Mouse (Mus musculus) 3134 (cell line): ENCODE measurements at regions not wholly inside any gene's neighbourhood (a gene's known extent, or its start where the extent isn't known, plus 50 kb on each side); places are given as distances from the start of the nearest gene placed in this dataset.

ENCODE experiments used
- DNase-seq: peaks from one replicate; pipeline ENCODE4 v3.0.0-alpha.2; 2011; ENCODE audit warnings: low spot score; ENCODE audit not compliant: insufficient read length; ENCODE audit errors: extremely low read depth

DNA sequence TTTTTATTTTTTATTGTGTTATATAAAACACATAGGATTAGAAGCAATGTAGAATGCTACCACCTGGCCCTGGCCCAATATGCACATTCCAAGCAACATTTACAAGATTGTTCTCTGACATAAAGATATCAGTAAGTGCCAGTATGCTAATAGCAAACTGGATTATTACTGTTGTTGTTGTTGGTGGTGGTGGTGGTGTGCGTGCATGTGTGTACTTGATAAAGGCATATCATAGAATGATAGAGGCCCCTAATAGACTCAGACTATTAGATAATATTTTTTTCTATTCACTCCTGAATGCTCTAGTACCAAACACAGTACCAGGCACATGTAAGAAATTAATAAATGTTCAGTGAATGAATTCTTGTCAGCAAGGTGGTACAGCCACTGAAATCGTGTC, 98.9 kb upstream of the Tbc1d5 start:
- DNase-seq, result no peak

DNA sequence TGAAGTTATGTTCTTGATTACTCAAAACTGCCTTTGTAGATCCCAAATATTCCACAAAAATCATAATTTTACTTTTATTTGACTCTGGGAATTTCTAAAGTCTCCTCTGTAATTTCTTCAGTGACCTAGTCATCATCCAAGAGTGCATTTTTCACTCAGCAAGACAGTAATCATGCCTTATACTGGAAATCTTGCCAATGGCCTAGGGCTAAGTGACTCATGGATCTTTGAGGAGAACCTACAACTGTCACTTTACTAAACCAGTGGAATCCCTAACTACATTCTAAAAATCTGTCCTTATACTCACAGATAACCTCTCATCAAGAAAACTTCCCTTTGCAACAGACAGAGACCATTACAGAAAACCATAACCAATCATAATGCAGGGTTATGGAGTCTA, 98.0 kb upstream of the Tbc1d5 start:
- no peak for DNase-seq

DNA sequence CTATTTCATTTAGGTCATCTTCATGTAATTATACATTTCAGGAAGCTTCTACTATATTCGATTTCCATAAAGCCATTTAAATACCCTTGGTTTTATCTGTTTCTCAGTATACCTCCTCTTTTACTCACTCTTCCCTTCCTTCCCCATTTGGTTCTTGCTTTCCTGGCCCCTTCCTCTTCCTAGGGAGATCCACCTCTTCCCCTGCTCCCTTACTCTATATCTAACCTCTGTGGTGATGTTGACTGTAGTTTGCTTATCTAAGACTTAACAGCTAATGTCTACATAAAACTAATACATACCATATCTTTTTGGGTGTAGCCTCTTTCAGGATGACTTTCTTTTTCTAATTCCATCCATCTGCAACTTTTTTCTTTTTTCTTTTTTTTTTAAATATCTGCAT, 92.9 kb upstream of the Tbc1d5 start:
- DNase-seq, result no peak

DNA sequence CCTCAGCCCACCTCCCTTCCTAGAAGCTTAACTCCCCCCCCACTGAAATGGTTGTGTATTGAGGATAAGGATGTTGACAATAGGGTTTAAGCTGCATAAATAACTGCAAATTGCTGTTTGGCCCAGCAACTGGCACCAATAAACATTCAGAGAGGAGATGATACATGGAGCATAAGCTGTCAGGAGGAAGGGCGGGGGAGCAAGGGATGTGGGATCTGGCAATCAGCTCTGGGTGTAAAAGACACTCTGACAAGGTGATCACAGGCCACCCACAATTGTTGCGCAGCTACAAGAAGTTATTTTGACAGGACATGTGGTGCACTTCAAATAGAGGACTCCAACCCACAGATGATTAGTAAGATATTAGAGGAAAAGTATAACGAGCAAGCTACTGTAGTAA, 83.8 kb upstream of the Tbc1d5 start:
- no peak for DNase-seq

DNA sequence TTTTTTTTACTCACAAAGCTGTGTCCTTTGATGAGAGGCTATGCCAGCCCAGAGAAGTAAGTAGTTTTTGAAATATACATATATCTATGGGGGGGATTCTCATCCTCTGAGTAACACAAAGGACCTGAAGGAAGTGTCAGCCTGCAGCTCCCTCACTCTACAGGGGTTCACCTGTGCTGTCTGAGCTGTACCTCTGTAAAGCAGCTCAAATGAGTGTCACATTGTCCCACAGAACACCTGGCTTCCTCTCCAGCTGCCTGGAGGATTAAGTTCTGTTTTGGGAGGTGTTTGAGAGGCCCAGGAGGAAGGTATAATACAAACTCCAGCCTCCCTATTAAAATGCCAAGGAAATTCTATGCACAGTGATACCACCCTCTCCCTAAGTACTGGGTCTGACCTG, 83.3 kb upstream of the Tbc1d5 start:
- no peak for DNase-seq

DNA sequence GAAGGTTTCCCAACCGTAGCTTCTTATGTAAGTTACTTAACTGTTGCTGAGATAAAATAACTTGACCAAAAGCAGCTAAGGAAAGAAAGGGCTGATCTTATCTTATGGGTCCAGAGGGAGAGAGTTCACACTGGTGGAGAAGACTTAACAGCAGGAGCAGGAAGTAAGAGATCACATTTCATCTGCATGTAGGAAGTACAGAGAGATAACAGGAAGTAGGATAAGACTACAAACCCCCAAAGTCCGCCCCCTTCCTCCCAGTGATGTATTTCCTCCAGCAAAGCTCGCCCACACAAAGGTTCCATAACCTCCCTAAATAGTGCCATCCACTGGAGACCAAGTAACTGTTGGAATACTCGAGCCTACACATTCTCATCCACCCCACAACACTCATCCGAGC, 79.2 kb upstream of the Tbc1d5 start:
- DNase-seq, result no peak

DNA sequence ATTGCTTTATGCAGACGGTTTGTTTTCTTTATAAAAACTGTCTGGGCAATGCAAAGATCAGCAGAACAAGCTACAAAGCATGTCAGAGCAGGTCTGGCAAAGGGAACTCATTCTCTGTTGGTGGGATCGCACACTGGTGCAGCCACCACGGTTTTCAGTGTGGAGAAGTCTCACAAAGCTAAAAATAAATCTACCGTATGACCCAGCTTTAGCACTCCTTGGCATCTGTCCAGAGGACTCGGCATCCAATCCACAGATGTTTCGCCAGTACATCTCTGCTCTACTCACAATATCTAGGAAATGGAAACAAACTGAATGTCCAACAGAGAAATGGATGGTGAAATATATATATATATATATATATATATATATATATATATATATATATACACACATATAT, 69.4 kb upstream of the Tbc1d5 start:
- DNase-seq, result no peak

DNA sequence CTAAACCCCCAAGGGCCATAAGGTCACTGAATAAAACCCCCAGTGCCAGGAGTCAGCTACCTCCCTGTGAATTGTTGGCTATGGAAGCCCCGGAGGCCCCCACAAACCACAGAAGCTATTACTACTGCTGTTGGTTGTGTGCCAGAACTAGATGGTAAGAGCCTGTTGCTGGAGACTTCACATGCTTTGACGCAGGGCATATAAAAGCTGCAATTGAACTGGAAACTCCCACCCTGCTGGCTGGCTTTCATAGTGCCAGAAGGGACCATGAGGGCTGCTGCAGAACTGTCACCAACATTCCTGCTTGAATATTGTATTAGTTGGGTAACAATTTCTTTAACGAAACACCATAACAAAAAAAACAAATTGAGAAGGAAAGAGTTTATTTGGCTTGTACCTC, 66.9 kb upstream of the Tbc1d5 start:
- no peak for DNase-seq

DNA sequence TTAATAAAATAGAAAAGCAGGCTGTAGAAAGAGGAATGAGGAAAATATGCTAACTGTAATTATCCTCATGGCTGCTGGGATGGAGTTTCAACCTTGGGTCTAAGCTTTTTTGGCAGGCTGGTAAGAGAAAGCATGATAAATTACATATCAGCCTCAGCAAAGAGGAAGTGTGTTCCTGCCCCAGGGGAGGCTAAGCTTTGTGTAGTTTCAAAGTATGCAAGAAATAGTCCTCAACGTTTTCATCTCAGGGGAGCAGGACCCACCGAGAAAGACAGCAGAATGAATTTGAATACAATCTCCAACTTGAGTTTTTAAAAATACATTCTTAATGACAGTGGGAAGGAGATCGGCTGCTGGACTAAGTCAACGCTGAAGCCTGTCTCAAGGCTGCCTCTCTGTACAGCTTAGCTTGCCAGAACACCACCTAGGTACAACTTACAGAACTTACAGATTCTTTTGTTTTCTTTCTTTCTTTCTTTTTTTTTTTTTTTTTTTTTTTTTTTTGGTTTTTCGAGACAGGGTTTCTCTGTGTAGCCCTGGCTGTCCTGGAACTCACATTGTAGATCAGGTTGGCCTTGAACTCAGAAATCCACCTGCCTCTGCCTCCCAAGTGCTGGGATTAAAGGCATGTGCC, 61.3 kb upstream of the Tbc1d5 start:
- no peak for DNase-seq

DNA sequence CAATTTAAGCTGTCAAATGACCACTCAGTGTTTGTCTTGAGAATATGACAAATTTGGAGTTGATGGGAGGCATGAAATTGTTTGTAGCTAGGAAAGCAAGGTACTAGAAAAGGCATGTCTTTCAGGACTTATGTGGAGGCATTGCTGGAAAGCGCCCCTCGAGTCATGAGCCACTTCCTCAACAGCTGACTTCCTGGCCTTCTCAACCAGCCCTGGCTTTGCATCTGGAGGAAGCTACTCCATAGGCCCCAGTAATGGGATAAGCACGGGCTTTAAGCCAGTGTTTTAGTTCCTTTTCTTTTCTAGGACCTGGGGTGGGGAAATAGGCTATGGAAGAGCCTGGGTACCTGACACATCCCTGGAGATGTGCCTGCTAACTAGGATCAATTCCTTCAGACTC, 60.3 kb upstream of the Tbc1d5 start:
- DNase-seq, result no peak
